Mouse (Mus musculus): ENCODE results near the gene Sdhaf3.
A peak's percentile ranks its signal among the peaks of the same experiment; 100 is the strongest.
"Not testable (repeated sequence)": the region's sequence is repeated elsewhere in the genome, so short reads cannot be mapped to it uniquely, and the experiment has no call there.

Gene Sdhaf3

DNA sequence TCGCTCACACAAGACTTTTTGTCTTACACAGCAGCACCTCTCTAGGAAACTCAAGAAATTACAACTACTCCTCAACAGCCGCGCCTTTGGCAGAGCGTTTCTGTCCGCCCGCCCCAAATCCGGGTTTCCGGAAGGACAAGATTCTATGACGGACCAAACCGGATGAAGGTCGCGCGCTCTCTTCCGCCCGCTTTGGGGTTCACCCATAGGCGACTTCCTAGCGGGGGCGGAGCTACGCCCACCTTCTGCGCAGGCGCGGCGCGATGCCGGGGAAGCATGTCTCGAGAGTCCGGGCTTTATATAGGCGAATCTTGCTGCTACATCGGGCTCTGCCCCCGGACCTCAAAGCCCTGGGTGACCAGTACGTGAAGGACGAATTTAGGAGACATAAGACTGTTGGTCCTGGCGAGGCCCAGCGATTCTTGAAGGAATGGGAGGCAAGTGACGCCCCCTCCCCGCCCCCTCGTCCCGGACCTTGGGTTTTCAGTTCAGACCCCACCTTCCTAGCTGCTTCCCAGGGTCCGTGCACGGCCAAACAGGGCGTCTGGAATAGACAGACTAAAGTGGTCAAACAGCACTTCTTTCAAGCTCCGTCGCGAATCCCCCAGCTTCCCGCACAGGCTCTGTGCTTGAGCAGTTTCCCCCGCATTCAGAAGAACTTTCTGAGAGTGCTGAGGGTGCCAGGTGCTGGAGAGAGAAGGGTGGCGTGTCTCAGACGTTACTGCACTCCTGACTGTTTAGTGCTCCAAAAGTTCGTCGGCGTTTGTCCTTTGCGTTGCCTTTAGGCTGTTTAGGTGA, at the start of gene Sdhaf3:
TSS of gene Sdhaf3 (plus strand) at position 241 of the 798 bp plus-strand sequence.
- peak; percentile 91 for DNase-seq (ENCODE audit: low read depth)

DNA sequence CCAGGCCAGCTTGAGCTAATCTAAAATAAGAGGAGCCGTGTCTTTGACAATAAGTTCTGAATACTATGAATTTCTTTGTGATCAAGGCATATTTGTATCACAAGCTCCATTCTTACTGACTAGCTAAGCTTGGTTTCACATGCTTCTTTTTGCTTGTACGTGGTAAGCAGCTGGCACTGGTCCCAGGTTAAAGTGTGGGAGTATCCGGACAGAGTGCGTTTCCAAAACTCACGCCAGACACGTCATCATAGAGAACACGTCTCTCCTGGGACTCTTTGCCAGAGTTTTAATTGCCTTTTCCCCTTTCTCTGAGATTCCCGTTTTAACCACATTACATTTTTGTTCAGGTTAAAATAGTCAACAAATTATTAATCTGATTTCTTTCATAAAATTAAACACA, 46.2 kb upstream of the Sdhaf3 start:
- peak; percentile 86 for DNase-seq (ENCODE audit: low read depth)

DNA sequence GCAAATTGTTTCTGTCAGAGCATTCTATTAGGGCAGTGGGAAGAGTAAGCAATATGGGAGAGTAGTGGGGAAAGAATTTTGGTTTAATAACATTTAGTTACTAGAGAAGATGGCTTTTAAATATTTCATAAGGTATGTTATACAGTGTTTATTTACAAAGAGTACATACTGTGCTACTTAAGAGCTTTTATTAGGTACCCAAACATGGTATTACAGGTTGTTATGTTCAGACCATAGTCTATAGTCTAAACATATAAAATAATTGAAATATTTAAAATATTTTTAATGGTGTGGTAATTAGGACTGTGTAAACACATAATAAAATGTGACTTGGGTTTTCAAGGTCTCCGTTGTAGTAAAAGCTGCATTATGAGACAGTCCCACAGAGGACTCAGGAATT, 41.5 kb upstream of the Sdhaf3 start:
- DNase-seq (ENCODE audit: low read depth): no peak

DNA sequence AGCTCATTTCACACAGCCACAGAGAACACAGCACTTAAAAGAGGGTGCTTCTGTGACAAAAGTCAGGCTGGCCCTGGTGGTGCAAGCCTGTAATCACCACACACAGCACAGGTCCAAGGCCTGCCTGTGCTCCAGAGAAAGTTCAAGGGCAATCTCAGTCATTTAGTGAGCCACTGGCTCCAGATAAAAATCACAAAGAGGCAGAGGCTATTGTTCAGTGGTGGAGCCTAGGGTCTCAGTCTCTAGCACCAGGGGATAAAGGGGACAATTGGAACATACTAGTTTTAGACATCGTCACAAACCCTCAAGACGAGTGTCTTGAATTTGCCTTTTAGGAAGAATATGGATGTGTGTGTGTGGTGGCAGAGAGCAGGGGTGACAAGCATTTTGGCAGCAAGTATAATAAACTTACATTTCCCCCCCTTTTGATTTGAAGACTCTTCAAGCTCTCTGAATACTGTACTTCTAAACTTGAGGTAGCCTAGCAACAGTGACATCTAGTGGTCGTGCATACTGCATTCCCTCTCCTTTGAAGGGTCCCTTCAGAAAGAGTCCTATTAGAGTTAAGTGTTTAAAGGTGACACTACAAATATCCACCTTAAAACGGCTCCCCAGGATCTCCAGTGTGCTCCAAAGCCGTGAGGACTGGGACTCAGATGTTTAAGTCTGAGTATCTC, 40.8 kb upstream of the Sdhaf3 start:
- peak; percentile 30 for DNase-seq (ENCODE audit: low read depth)

DNA sequence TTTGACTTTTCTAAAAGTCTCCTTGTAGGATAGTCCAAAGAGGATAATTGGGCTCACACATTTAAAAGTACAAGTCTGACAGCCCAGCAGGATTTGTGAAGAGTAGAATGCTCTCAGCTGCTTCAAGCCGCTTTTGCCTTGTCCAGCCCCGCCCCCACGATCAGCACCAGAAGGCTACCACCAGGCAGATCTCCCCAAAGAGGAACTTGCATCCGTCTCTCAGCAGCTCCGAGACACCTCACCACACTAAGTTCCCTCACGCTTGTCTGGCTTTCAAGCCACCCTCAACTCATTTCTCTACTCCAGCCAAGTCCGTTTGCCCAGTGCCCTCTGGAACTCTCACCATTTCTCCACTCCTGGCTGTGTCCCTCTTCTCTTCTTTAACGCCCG, 40.3 kb upstream of the Sdhaf3 start:
- DNase-seq (ENCODE audit: low read depth): no peak

DNA sequence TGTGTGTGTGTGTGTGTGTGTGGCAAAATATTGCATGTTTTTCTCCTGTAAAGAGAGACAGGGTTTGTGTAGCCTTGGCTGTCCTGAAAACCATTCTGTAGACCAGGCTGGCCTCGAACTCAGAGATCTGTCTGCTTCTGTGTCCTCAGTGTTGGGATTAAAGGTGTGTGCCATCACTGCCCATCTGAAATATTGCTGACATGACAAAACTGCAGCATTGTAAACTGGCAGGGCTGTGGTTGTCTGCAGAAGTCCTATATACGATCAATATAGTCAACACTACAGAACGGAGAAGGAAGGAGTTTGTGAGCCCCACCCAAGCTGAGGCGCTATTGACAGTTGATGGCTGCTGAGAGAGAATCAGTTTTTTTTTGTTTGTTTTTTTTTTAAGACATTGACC, 38.5 kb upstream of the Sdhaf3 start:
- no peak for DNase-seq (ENCODE audit: low read depth)

DNA sequence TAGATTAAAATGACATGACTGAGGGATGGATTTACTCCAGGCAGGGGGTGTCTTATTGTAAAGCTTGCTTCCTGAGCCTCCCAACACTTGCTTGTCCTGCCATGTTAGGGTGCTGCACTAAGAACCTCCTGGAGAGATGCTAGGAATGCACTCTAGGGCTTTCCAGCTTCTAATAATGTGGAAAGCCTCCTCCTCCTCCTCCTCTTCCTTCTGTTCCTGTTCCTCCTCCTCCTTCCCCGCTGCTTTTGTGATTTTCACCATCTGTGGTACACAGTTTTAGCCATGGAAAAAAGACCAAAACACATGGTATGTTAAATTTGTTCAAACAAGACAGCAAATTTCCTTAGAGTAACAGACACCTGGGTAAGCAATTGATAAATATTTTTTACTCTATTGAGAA, 30.5 kb upstream of the Sdhaf3 start:
- DNase-seq (ENCODE audit: low read depth): no peak

DNA sequence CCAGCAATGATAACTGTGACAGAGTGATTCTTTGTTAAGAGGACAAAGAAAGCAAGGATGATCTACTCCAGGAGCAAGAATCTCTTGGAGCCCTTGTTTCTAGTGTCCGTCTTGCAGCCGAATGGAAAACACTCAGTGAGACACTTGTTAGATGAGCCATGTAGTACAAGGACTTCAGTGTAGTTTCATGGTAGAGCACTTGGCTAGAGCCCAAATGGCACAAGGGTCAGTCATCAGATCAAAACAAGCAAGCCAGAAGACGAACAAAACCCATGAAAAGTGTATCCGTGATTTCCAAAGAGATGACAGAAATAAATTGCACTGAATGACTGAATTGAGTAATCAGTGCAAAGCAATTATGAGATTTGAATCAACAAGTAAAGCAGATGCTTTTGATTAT, 25.0 kb upstream of the Sdhaf3 start:
- no peak for DNase-seq (ENCODE audit: low read depth)

DNA sequence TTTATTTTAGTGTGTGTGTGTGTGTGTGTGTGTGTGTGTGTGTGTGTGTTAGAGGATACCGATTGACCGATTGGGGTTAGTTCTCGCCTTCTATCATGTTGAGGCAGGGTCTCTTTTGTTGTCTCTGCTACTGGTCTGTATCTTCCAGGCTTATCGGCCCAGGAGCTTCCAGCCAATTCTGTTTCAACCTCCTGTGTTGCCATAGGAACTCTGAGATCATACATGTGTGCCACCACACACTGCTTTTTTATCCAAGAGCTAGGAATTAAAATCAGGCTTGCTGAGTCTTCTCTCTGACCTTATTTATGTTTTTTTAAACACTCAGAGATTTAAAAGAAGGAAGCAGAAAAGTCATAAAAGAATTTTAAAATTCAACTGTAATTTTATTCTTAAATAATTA, 24.3 kb upstream of the Sdhaf3 start:
- DNase-seq (ENCODE audit: low read depth): no peak

DNA sequence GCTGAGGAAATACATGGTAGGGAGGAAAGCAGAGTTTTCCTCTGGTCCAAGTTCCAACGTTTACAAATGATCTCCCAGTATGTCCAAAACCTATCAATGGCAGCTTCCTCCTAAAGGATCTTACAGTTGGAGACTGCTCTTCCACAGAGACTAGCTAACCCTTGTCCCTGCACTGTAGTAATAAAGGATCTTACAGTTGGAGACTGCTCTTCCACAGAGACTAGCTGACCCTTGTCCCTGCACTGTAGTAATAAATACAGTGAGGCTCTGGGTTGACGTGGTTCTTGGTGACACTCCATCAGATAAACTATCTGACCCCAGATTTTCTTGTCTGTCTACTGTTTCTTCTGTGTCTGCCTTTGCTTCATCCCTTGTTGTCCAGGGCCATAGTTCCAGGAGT, 15.0 kb upstream of the Sdhaf3 start:
- no peak for DNase-seq (ENCODE audit: low read depth)

DNA sequence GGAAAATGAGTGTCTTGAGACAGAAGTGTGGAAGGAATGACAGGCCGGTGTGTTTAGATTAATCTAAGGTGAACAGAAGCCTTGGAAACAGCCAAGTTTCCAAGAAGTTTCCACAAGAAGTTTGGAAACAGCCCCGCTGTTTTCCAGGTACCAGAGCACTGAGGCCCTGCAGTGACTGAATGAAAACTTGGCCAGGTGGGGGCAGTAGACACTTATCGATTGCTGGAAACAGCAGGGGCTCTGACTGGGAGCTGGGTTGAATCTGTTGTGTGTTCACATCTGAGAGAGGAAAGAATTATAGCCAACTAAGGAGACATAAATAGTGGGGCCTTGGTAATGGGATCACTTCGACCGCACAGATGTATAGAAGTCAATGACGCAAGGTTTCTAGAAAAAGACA, 13.0 kb upstream of the Sdhaf3 start:
- no peak for DNase-seq (ENCODE audit: low read depth)

DNA sequence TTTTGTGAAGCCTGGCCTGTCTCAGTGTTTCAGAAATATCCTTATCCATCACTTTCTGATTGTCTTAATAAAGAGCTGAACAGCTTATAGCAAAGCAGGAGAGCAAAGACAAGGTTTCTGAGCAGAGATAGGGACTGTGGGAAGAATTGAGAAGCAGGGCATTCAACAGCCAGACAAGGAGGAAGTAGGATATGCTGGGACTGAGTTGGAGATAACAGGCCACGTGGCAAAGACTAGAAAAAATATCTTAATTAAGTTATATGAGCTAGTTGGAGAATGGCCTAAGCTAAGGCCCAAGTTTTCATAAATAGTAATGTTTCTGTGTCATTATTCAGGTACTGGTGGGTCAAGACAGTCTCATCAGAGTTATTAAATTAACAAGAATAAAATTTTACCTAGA, 8.2 kb upstream of the Sdhaf3 start:
- DNase-seq (ENCODE audit: low read depth): no peak

DNA sequence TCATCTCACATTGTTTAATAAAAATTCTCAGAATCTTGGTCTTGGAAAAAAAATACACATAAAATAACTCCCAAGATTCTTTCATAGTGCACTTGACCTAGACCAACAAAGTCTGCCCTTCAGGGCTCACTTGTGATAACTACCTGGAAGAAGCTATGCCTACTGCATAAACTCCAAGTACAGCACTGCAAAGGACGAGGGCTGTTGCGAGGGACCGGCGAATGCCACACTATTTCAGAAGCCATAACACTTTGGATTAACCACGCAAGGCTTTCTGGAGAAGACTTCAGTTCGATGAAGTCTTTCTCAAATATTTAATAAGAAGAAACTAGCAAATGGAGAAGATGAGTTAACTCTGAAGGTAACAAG, 425 bp upstream of the Sdhaf3 start:
- DNase-seq (ENCODE audit: low read depth): no peak

DNA sequence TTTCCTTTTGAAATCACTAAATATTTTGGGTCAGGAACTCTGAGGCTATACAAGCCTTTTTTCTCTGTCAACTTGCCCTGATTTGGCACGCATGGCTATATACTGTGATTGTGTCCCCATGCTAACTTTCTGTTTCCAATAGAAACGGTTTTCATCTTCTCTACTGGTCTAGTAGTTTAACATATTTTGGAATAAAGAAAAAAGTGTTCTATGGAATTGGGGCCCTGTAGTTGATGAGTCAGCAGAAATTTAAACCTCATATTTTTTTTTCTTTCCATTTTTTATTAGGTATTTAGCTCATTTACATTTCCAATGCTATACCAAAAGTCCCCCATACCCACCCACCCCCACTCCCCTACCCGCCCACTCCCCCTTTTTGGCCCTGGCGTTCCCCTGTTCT, 3.4 kb downstream of the Sdhaf3 start:
- not testable (repeated sequence) for DNase-seq (ENCODE audit: low read depth)

DNA sequence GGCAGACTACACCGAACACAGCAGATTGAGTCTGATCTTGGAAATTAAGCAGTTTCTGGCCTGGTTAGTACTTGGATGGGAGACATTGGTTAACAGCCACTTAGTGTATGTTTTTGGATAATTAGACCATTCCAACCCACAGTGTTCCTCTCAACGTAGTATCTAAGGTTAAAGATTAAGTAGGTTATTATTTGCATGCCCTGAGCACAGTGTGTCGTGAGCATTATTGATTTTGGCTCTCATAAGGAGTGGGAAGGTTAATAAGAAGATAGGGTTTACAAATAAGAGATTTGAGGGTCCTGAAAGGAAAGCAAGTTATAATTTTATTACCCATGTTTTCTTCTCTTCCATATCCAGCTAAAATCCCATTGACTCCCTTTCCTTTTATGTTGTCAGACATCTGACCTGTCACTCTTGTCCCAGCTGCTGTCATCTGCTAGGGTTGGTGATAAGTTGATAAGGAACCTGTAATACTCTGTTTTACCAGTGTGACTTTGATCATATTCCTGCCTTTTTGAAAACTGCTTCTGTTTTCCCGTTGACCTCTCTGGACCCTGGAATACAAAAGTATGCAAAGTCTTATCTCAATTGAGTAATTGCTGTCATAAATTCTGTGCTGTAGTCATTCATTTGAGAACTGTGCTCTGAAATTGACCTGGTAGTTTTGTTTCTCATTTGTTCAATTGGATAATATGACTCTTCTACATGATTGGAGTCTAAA, 41.6 kb downstream of the Sdhaf3 start:
- no peak for DNase-seq (ENCODE audit: low read depth)

DNA sequence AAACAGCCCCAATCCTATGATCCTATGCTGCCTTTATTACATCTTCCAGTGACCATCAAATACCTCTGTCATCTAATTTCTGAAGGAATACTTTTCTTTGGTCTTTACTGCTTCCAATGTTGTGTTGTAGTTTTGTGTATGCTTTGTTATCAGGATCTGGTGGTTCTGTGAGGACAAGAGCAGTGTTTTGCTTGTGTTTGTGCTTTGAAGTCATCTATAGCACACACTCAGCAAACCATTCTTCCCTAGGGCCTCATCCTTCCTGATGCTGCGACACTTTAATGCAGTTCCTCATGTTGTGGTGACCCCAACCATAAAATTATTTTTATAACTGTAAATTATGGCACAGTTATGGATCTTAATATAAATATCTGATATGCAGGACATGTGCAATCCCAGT, 42.2 kb downstream of the Sdhaf3 start:
- no peak for DNase-seq (ENCODE audit: low read depth)

DNA sequence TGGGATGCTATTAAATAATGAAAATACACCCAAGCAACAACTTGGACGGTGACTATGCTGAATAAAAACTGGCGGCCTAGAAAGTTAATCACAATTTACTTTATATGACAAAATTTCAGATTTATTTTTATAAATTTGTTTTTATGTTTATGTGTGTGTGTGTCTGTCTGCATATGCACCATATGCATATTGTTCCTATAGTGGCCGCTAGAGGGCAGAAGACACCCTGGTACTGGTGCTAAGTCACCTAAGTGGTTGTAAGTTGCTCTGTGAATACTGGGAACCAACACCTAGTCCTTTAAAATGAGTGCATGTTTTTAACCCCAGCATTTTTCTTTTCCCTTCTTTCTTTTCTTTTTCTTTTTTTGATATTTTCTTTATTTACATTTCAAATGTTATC, 43.2 kb downstream of the Sdhaf3 start:
- DNase-seq (ENCODE audit: low read depth): no peak

DNA sequence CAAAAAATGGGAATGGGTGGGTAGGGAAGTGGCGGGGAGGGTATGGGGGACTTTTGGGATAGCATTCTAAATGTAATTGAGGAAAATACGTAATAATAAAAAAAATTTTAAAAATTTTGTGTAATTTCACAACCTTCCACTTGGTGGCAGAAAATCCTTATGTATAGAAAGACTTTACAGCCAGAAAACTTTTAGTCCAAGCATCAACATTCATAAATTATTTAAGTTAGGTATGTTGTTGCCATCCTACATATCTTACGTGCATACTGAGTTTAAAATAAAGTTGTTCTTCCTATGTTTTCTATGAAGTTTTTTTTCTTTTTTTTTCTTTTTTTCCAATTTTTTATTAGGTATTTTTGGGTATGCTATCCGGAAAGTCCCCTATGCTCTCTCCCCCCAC, 47.3 kb downstream of the Sdhaf3 start:
- no peak for DNase-seq (ENCODE audit: low read depth)

DNA sequence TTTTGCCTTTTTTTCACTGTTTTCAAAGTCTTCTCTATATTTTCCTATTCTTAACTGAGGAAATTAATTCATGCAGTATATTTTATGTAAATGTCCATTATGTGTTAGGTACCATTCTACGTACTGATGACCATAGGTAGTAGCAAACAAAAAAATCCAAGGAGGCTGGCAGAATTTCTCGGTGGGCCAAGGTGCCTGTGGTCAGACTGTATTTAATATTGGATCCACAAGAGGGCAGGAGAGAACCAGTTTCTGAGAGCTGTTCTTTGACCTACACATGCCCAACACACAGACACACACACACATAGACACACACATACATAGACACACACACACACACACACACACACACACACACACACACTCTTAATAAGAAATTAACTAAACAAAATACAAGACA, 48.2 kb downstream of the Sdhaf3 start:
- no peak for DNase-seq (ENCODE audit: low read depth)

DNA sequence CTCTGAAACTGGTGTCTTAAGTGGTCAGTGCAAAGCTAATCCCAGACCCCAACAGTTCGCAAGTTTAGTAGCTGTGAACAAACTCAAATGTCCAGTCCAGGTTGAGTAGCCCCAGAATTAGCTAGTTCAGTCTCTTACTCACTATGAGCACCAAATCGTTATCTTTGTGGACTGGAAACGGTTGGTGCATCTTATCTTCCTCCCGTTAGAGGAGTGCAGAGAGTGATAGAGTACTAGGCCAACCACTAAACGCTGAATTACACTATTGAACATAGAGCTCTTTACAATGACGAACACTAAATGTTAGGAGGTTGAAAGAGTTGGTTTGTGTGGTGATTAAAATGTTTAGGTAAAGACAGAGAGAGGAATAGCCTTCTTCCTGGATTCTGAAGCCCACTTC, 82.3 kb downstream of the Sdhaf3 start:
- no peak for DNase-seq (ENCODE audit: low read depth)

DNA sequence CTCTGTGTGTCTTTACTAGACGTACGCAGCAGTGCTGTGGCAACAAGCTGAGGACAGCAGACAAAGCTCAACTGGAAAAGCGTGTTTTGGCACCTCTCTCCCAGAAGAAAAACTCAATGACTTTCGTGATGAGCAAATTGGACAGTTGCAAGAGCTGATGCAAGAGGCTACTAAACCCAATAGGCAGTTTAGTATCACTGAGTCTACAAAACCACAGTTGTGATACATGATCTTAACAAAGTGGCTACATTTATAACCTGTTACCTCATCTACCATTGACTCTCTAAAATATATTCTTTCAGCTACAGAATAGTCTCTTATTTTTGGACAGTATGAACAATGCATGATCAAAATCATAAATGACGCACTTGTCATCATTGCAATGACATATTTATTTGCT, 83.0 kb downstream of the Sdhaf3 start:
- DNase-seq (ENCODE audit: low read depth): no peak

DNA sequence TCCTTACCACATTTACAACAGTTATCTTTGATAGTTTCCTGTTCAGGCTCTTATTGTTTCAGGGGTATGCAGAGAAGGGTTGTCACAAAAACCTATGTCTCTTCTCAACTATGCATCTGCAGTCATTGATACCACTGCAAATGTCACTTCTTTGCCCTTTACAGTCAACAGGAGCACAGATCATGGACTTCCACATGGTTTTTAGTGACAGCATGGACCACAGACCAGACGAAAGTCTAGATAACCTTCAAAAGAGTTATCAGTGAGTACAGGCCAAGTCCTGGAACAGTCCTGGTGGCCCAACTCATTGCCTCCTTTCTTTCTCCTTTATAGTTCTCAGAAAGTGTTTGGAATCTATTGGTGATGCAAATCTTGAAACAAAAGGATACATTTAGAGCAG, 86.1 kb downstream of the Sdhaf3 start:
- no peak for DNase-seq (ENCODE audit: low read depth)

DNA sequence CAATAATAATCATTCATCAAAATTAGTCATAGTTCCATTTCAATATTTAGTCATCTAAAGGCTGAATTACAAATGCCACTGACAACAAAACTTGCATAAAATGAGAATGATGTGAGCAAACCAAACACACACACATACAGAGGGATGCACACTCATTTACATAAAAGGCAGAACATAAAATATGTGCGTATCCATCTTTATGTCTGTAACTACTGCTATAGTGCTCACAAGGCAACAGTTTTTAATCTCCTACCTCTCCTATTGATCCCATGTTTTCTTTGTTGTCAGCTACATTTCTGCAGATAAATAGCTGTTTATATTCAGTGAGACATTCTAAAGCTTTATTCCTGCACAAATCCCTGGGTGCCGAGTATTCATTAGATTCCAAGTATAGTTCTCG, 107.0 kb downstream of the Sdhaf3 start:
- DNase-seq (ENCODE audit: low read depth): no peak

Data from fibroblast of lung, adult 2 months (primary cell).